Mouse (Mus musculus) mesoderm, embryonic 11.5 days (tissue): Measurements from ENCODE around the gene Ddx42.

Experiments
- DNase-seq: peaks from one replicate; pipeline ENCODE4 v3.0.0-alpha.2; 2012; ENCODE audit warnings: low read depth, low spot score

The Ddx42 gene

GRCm38 (mm10) chr11:106268326-106269059 lies 51.8 kb downstream of the Ddx42 start:
- peak; percentile 47 for DNase-seq

GRCm38 (mm10) chr11:106269060-106269431 lies 52.3 kb downstream of the Ddx42 start:
- peak; percentile 65 for DNase-seq

DNA sequence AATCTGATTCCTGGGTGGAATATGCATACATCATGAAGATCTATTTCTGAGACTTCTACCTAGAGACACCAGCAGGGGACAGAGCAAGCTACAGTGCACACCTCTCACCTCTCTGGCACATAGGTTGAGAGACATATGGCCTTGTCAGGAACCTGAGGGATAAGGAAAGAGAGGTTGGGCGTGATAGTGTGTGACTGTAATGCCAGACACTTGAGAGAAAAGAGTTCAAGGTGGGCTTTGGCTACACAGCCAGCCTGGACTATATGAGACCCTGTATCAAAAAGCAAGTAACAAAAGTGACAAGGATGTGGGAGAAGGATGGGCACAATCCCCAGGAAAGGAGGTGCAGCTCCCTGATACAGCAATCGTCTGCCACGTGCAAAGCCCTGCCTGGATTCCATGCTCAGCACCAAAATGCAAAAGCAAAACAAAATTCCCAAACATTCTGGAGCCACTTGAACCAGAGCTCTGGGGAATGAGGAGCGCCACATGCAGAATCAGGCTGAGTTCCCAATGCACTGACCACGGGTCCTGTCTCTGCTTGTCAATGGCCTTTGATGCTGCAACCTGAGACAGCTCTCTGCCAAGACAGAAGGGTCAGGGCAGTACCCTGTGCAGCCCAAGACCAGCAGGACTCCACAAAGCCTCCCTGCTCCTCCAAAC lies 54.5 kb downstream of the Ddx42 start:
- DNase-seq, result peak; percentile 13

- DNase-seq, result peak; percentile 21
Measured at GRCm38 (mm10) chr11:106271794-106272643, 55.3 kb downstream of the Ddx42 start.

DNA sequence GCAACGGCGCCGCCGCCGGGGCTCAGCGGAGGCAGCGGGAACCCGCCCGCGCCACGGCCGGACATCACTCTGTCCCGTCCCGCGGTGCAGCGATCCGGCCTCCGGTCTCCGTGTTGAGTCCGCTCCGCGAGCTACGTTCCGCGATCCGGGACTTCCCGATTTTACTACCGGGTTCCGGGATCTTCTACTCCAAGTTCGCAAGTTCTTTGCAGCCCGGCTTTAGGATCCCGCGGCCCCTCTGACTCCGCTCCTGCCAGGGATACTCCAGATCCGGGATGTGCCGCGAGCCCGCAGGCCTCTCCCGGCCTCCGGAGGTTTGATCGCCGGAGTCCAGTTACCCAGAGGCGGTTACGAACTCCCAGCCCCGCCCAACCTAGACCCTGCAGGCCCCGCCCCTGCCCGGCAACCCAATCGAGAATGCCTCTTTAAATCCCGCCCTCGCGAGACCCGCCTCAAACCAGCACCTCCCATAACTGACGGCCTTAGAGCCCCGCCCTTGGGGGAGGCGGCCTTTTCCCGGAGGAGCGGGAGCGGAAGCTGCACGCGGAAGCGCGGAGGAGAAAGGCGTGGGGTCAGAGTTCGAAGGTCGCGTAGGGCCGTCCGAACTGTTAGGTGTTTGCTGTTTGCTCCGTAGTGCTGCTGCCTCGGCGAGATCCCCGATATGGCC lies 56.1 kb downstream of the Ddx42 start, which contains the start of gene Smarcd2:
TSS of gene Smarcd2 (minus strand) at position 329 of the 667 bp plus-strand sequence.
- DNase-seq, result peak; percentile 99

DNA sequence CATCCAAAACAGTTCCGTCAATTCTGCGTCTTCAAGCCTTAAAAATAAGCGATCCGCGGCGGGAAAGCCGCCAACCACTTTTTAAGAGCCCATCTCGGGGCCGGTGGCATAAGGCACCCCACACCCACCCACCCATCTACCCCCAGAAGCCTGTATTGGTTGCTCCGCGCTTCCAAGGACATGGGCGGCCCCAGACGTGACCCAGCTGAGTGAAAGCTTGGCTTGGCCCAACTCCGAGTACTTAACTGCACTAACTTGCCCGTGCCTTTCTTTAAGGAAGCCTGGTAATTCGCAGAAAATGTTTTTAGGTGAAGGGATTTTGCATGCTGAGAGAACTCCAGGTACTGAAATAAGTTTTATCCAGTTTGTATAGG lies 56.6 kb downstream of the Ddx42 start:
- DNase-seq, result no peak

GRCm38 (mm10) chr11:106273811-106274210 lies 57.1 kb downstream of the Ddx42 start:
- no peak for DNase-seq

DNA sequence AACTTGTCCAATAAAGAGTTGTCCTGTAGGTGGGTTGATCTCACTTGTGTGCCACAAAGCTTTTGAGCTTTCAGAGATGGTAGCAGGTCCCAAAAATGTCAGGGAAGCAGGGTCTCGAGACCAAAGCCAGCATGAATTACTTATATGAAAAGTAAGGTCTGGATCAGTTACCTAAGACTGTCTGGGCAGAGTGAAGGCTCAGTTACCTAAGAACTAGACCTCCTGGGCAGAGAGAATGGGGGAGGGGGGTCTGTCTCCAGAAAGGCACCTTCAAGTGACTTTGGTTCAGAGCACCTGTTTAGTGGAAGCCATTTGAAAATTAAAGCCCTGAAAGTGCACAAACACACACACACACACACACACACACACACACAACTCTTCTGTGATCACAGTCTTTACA lies 57.6 kb downstream of the Ddx42 start:
- no peak for DNase-seq

- peak; percentile 4 for DNase-seq
Measured at GRCm38 (mm10) chr11:106274971-106275411, 58.3 kb downstream of the Ddx42 start.

- peak; percentile 96 for DNase-seq
Measured at GRCm38 (mm10) chr11:106276454-106276853, 59.7 kb downstream of the Ddx42 start, which contains the start of gene Tcam1. Gene Tcam1, plus strand, starts transcription at chr11:106276672.

DNA sequence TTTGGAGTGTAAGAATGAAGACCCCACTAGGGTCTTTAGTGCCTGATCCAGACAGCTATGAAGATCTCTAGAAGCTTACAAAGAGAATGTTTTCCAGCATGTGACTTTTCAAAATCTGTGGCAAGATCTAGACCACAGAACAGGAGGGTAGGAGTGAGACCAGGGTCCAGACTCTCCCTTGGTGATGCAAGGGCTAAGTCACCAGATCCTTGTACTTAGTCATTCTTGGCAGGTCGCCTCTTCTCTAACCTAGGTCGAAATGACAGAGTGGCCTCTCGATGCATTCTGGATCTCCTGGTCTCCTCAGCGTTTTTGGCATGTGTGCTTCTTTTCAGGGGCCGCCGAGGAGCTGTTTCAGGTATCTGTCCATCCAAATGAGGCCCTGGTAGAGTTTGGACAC lies 65.7 kb downstream of the Ddx42 start:
- DNase-seq, result no peak

DNA sequence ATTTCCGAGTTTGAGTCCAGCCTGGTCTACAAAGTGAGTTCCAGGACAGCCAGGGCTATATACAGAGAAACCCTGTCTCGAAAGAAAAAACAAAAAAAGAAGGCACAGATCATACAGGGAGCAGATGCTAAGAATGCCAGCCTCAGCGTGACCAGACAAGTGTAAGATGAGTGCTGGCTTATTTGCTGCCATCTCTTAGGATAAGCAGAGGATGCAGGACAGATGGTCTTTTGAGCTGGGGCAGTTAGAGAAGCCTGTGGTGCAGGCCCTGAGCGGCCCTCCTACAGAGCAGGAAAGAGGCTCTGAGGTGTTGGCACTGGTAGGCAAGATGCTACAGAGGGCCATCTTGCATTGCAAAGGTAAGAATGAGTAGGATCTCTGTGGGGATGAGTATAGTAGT lies 66.6 kb downstream of the Ddx42 start:
- DNase-seq, result no peak

GRCm38 (mm10) chr11:106284126-106284525 lies 67.4 kb downstream of the Ddx42 start:
- DNase-seq, result no peak

DNA sequence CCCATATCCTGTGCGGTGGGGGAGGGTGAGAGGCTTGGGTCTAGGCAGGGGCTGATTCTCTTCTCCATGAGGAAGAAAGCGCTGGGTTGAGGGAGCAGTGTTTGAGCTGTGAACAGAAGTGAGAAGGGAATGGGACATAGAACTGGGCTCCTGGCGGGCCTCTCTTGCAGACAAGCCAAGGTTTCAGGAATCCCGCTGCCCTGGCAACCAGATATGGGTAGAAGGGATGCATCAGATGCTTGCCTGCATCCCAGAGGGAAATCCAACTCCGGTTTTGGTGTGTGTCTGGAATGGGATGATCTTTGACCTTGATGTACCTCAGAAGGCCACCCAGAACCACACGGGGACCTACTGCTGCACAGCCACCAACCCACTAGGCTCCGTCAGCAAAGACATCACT lies 69.5 kb downstream of the Ddx42 start:
- DNase-seq, result no peak

DNA sequence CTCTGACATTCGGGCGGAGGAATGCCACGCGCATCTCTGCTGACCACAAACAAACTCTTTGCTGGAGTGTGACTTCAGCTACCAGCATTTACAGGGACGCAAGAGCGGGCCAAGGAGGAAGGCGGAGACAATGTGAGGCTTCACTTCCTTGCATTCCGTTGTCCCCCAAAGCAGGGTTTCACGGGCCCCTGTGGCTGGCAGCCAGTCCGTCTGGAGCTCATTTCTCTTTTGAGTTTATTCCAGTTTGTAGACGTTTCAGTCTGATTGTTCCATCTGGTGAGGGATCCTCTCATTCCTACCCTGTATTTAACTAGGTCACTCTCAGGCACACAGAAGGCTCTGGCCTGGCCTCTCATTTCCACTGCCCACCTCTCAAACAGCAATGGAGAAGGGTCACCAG lies 70.3 kb downstream of the Ddx42 start:
- DNase-seq, result no peak

DNA sequence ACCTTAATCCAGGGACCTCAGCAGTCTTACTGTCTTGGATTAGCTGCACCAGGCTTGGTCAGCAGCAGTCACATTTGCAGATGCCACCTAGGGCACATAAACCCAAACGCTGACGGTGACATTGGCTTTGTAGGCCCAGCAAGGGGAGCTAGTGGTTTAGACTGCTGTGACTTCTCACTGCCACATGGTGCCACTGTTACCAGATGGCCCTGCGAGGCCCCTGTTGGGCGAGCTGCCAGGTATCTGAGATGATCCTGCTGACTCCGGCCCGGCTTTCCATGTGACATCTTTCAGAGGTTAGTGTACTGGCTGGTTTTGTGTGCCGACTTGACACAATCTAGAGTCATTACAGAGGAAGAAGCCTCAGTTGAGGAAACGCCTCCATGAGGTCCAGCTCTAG lies 72.6 kb downstream of the Ddx42 start:
- DNase-seq, result no peak

DNA sequence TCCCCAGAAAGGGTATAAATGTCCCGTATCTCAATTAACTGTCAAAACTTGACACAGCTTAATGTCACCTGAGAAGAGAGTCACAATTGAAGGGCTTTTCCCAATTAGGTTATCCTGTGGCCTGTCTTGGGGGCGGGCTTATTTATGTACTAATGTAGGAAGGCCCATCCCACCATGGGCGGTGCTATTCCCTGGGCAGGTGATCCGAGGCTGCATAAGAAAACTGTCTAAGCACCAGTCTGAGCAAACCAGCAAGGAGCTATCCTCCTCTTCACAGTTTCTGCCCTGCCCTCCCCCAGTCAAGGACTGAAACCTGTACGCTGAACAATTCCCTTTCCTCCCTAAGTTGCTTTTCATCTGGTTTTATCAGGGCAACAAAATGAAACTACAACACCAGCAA lies 73.7 kb downstream of the Ddx42 start:
- DNase-seq, result no peak

DNA sequence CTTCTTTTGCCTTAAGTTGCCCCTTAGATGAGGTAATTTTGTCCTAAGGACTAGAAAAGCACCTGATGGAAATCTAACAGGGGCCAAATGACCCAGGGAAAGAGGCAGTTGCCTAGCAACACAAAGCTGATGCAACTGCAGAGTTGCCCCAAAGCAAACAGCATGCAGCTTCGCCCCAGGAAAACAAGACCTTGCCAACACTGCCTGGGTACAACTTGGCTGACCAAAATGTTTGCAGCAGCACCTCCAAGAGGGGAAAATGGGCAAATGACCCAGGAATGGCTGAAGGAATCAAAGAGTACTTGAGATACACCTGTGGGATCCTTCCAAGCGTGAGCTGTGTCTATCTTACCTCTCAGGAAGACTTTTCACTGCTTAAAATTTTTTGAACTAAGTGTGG lies 75.1 kb downstream of the Ddx42 start:
- DNase-seq, result no peak
